ENCODE assay signal across 16 mouse cellular contexts in genomic region chr16:24056123-24056884, GRCm38 (mm10).
A peak's percentile ranks its signal among the peaks of the same experiment; 100 is the strongest.
DNase-seq lines count a peak whose midpoint lies in the region; ATAC-seq and TF ChIP-seq lines count a peak whose summit lies in the region.
"Had no signal": no experiment of that assay in that cellular context is flagged by ENCODE, and none has a peak within 500 bp of the region (broad histone marks: within the 10 kb centered on the region; RNA-seq: fewer than 3 reads in every experiment).

No protein-coding gene starts in this region.

- no peak for TF ChIP-seq CTCF in liver, adult 2 months (IDR thresholded peaks at IDR 0.05; ENCODE audit: low read depth, low read length)
- TF ChIP-seq CTCF in small intestine, adult 2 months (IDR thresholded peaks at IDR 0.05; ENCODE audit: extremely low read depth, insufficient read length, insufficient replicate concordance, low read depth, low read length): no peak

- ATAC-seq in liver, embryonic 11.5 days (replicated peaks; ENCODE audit: low FRiP score): no peak
- ATAC-seq: forebrain, embryonic 14.5 days; inflammation-experienced regulatory T-cells, adult 6 months had no signal

- DNase-seq in adrenal gland, postnatal 10 days: peak; percentile 21
- no peak for DNase-seq in adrenal gland, postnatal 4 days (ENCODE audit: low spot score in 2 of 2)
- no peak for DNase-seq in liver, adult 2 months (ENCODE audit: extremely low read depth, low read depth, low spot score)
- no peak for DNase-seq in liver, embryonic 11.5 days (ENCODE audit: low spot score)
- DNase-seq in gonadal fat pad, adult 2 months (ENCODE audit: low read depth): peak; percentile 72
- DNase-seq in yolk sac, embryonic 10.5 days (ENCODE audit: low spot score): no peak
- no peak for DNase-seq in ovary, postnatal 10 days (ENCODE audit: low spot score)
- DNase-seq: cerebellum, adult 11 months; heart, postnatal 4 days; right cerebral cortex, postnatal 25 days had no signal

- 55% methylated on average over 12 of the region's 12 CpGs for WGBS in liver, adult 2 months
- WGBS in liver, embryonic 11.5 days: 73% methylated on average over 12 of the region's 12 CpGs
- WGBS in small intestine, adult 2 months: 34% methylated on average over 12 of the region's 12 CpGs

- H3K27me3 ChIP-seq in liver, adult 2 months (ENCODE audit: control insufficient read depth, insufficient read depth, low read length): no peaks in the 10 kb centered on the region
- no peaks in the 10 kb centered on the region for H3K27me3 ChIP-seq in liver, embryonic 11.5 days (replicated peaks; ENCODE audit: control insufficient read depth, insufficient read depth, low read length)
- no peaks in the 10 kb centered on the region for H3K27me3 ChIP-seq in small intestine, adult 2 months (ENCODE audit: control insufficient read depth, insufficient read depth, low read length)

- no peaks in the 10 kb centered on the region for H3K36me3 ChIP-seq in liver, adult 2 months (ENCODE audit: control insufficient read depth, insufficient read depth, low read length)
- no peaks in the 10 kb centered on the region for H3K36me3 ChIP-seq in liver, embryonic 11.5 days (ENCODE audit: control insufficient read depth, insufficient read depth, low read length)
- no peaks in the 10 kb centered on the region for H3K36me3 ChIP-seq in small intestine, adult 2 months (ENCODE audit: control insufficient read depth, insufficient read depth, low read length)
- H3K36me3 ChIP-seq: midbrain, embryonic 10.5 days had no signal

- H3K9me3 ChIP-seq in liver, embryonic 11.5 days (ENCODE audit: control insufficient read depth, low read length): no peaks in the 10 kb centered on the region
- H3K9me3 ChIP-seq: midbrain, embryonic 10.5 days had no signal

- H3K4me1 ChIP-seq in liver, adult 2 months (ENCODE audit: control insufficient read depth, insufficient read depth, low read length): peaks cover 25% of the 10 kb centered on the region
- H3K4me1 ChIP-seq in liver, embryonic 11.5 days (replicated peaks; ENCODE audit: control insufficient read depth, insufficient read depth, low read length): no peaks in the 10 kb centered on the region
- H3K4me1 ChIP-seq in small intestine, adult 2 months (ENCODE audit: control insufficient read depth, insufficient read depth, insufficient read length, low read length): peaks cover 9% of the 10 kb centered on the region; the same call in 1 of the 2 replicates

- peak overlapping the region; percentile 94 for H3K27ac ChIP-seq in liver, adult 2 months (replicated peaks; ENCODE audit: insufficient read depth, low read depth, low read length)
- H3K27ac ChIP-seq in liver, embryonic 11.5 days (ENCODE audit: low read depth, low read length): no peak overlapping the region
- H3K27ac ChIP-seq in small intestine, adult 2 months (ENCODE audit: insufficient read depth, low read depth, low read length): peak overlapping the region; percentile 50
- H3K27ac ChIP-seq: midbrain, embryonic 10.5 days had no signal

- no peaks in the 10 kb centered on the region for H3K79me2 ChIP-seq in liver, adult 2 months (ENCODE audit: control insufficient read depth, insufficient read depth, low read length)

- H3K9ac ChIP-seq in liver, adult 2 months (ENCODE audit: low read depth, low read length): peak overlapping the region; percentile 63
- H3K9ac ChIP-seq in liver, embryonic 11.5 days (ENCODE audit: low read depth, low read length): no peak overlapping the region

- no peak overlapping the region for H3K4me3 ChIP-seq in liver, adult 2 months (ENCODE audit: insufficient read depth, low read depth, low read length)
- no peak overlapping the region for H3K4me3 ChIP-seq in liver, embryonic 11.5 days (ENCODE audit: low read depth, low read length)
- no peak overlapping the region for H3K4me3 ChIP-seq in small intestine, adult 2 months (ENCODE audit: low read depth, low read length)
- H3K4me3 ChIP-seq: midbrain, embryonic 10.5 days; myocyte had no signal

- no peak overlapping the region for H3K4me2 ChIP-seq in liver, embryonic 11.5 days
- H3K4me2 ChIP-seq: heart, embryonic 11.5 days had no signal

- no peak for TF ChIP-seq POLR2A in liver, adult 2 months (IDR thresholded peaks at IDR 0.05; ENCODE audit: extremely low read depth, insufficient read depth, low read length)
- TF ChIP-seq POLR2A in small intestine, adult 2 months (IDR thresholded peaks at IDR 0.05; ENCODE audit: low read depth, low read length): no peak

Comparison
In these comparisons a context has a peak if more than half of its experiments do, and no peak if none do; other contexts are left out.
1. DNase-seq: peak in adrenal gland, postnatal 10 days (single experiment) and gonadal fat pad, adult 2 months (single experiment); none in adrenal gland, postnatal 4 days (0 of 2), liver, adult 2 months (single experiment), liver, embryonic 11.5 days (single experiment), yolk sac, embryonic 10.5 days (single experiment) and ovary, postnatal 10 days (single experiment).